Mouse (Mus musculus): Measurements from ENCODE around the gene Srebf1. TPM values are rescaled to one million over a fixed set of nuclear protein-coding genes. Genes with fewer than 3 reads are reported as not detected.

Srebf1 gene
- polyA plus RNA-seq, 1 experiment from 2014 or later: 54.1 TPM

DNA sequence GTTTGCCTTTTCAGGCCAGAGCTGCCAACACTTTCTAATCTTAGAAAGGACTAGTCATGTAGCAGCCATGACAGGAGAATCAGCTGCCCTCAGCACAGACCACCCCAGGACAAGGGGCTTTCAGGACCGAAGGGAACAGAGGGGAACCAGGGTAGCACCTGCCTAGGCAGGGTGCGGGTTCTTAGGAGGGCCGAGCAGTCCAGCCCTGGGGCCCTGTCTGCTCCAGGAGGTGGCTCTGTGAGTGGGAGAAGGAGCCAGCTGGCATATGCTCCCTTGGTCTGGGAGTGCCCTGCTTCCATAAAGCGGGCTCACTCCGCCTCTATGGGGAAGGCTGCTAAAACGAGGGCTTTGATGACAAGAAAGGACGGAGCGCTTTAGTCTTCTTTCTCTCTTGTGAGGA is 10.9 kb upstream of the Srebf1 start:
- no peak overlapping the region for H3K9ac ChIP-seq (replicated peaks)
- no peaks in the 10 kb centered on the region for H3K27me3 ChIP-seq
- H3K4me2 ChIP-seq: no peak overlapping the region
- peaks cover 30% of the 10 kb centered on the region for H3K4me1 ChIP-seq (replicated peaks)
- 67% methylated on average over 8 of the region's 8 CpGs for WGBS
- ATAC-seq (ENCODE audit: insufficient number of reproducible peaks, insufficient read depth, low FRiP score, low TSS enrichment, low read depth): no peak
- peak overlapping the region; percentile 64; the same call in 1 of the 2 replicates for H3K27ac ChIP-seq
- H3K36me3 ChIP-seq: peaks cover 25% of the 10 kb centered on the region; the same call in 1 of the 2 replicates
- no peak overlapping the region for H3K4me3 ChIP-seq (replicated peaks)
- no peaks in the 10 kb centered on the region for H3K9me3 ChIP-seq

GRCm38 (mm10) chr11:60232441-60233058 is 10.2 kb upstream of the Srebf1 start:
- Histone ChIP-seq H3K4me1 (replicated peaks) (peaks cover 30% of the 10 kb centered on the region), H3K9me3 (no peaks in the 10 kb centered on the region), H3K9ac (replicated peaks) (no peak overlapping the region), H3K36me3 (peaks cover 25% of the 10 kb centered on the region; the same call in 1 of the 2 replicates), H3K4me3 (replicated peaks) (no peak overlapping the region), H3K27me3 (no peaks in the 10 kb centered on the region), H3K27ac (peak overlapping the region; percentile 64; the same call in 1 of the 2 replicates), H3K4me2 (no peak overlapping the region)
- 78% methylated on average over 14 of the region's 14 CpGs for WGBS
- ATAC-seq (ENCODE audit: insufficient number of reproducible peaks, insufficient read depth, low FRiP score, low TSS enrichment, low read depth): no peak

DNA sequence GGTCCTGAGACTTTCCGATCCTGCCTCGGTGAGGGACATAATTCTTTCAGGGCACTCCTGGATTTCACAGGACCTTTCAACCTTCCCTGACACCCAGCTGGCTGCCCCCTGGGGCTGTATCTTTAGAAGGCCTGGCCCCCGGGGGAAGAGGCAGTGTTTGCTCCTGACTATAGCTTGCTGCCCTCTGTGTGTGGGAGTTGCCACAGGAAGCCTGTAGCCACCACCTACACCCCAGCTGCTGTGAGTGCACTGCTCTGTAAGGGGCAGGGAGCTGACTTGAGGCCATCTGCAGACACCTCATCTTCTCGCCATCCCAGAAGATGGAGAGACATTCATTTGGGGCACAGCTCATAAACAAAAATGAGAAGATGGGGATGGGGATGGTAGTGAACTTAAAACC is 9.6 kb upstream of the Srebf1 start:
- Histone ChIP-seq H3K4me1 (replicated peaks) (peaks cover 30% of the 10 kb centered on the region), H3K4me2 (no peak overlapping the region), H3K36me3 (peaks cover 20% of the 10 kb centered on the region; the same call in 1 of the 2 replicates), H3K9me3 (no peaks in the 10 kb centered on the region), H3K9ac (replicated peaks) (peak overlapping the region; percentile 23; the same call in 1 of the 2 replicates), H3K27me3 (no peaks in the 10 kb centered on the region), H3K27ac (peak overlapping the region; percentile 45), H3K4me3 (replicated peaks) (no peak overlapping the region)
- ATAC-seq (ENCODE audit: insufficient number of reproducible peaks, insufficient read depth, low FRiP score, low TSS enrichment, low read depth): no peak
- WGBS: 45% methylated on average over 4 of the region's 4 CpGs

- WGBS: 67% methylated on average over 3 of the region's 3 CpGs
These were observed 8.9 kb upstream of the Srebf1 start for GRCm38 (mm10) chr11:60231326-60231725.

DNA sequence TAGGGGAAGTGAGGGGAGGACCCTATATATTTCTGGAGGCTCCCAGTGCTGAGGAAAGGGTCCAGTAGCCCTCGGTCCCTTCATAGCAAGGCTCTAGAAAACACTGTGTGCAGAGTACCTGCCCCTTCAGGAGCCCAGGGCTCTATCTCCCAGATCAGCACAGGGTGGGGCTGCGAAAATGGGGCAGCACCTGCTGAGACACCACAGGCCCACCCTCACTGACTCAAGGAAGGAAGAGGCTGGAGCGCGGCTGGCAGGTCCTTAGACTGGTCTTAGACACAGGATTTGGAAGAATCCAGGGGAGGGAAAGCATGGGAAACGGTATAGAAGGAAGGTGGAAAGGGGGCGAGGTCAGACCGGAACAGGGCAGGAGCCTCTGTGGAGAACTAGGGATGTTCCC is 8.1 kb upstream of the Srebf1 start:
- peaks cover 30% of the 10 kb centered on the region for H3K4me1 ChIP-seq (replicated peaks)
- no peak overlapping the region for H3K4me3 ChIP-seq (replicated peaks)
- WGBS: 82% methylated on average over 7 of the region's 7 CpGs

More at GRCm38 (mm10) chr11:60231326-60231725, 8.9 kb upstream of the Srebf1 start:
- no peak overlapping the region for H3K27ac ChIP-seq
- peaks cover 14% of the 10 kb centered on the region; the same call in 1 of the 2 replicates for H3K36me3 ChIP-seq
- H3K9ac ChIP-seq (replicated peaks): no peak overlapping the region
- peaks cover 30% of the 10 kb centered on the region for H3K4me1 ChIP-seq (replicated peaks)
- no peak overlapping the region for H3K4me3 ChIP-seq (replicated peaks)
- no peak overlapping the region for H3K4me2 ChIP-seq
- H3K9me3 ChIP-seq: no peaks in the 10 kb centered on the region
- ATAC-seq (ENCODE audit: insufficient number of reproducible peaks, insufficient read depth, low FRiP score, low TSS enrichment, low read depth): no peak
- no peaks in the 10 kb centered on the region for H3K27me3 ChIP-seq

GRCm38 (mm10) chr11:60229821-60230220 is 7.4 kb upstream of the Srebf1 start:
- ATAC-seq (ENCODE audit: insufficient number of reproducible peaks, insufficient read depth, low FRiP score, low TSS enrichment, low read depth): no peak
- WGBS: 68% methylated on average over 13 of the region's 13 CpGs
- Histone ChIP-seq H3K9me3 (no peaks in the 10 kb centered on the region), H3K4me2 (no peak overlapping the region), H3K9ac (replicated peaks) (no peak overlapping the region), H3K36me3 (0 out of 2 replicates have a peak, but pooled peaks cover 9% of the 10 kb centered on the region), H3K27me3 (no peaks in the 10 kb centered on the region), H3K4me1 (replicated peaks) (peaks cover 27% of the 10 kb centered on the region), H3K27ac (no peak overlapping the region), H3K4me3 (replicated peaks) (no peak overlapping the region)

More for the DNA sequence above, 8.1 kb upstream of the Srebf1 start:
- Histone ChIP-seq H3K27me3 (no peaks in the 10 kb centered on the region), H3K9ac (replicated peaks) (no peak overlapping the region), H3K27ac (no peak overlapping the region), H3K9me3 (no peaks in the 10 kb centered on the region), H3K4me2 (no peak overlapping the region), H3K36me3 (0 out of 2 replicates have a peak, but pooled peaks cover 12% of the 10 kb centered on the region)
- no peak for ATAC-seq (ENCODE audit: insufficient number of reproducible peaks, insufficient read depth, low FRiP score, low TSS enrichment, low read depth)

GRCm38 (mm10) chr11:60228525-60228924 is 6.1 kb upstream of the Srebf1 start:
- no peak for ATAC-seq (ENCODE audit: insufficient number of reproducible peaks, insufficient read depth, low FRiP score, low TSS enrichment, low read depth)
- WGBS: 49% methylated on average over 3 of the region's 3 CpGs
- H3K4me3 ChIP-seq (replicated peaks): no peak overlapping the region
- H3K4me2 ChIP-seq: no peak overlapping the region
- H3K4me1 ChIP-seq (replicated peaks): peaks cover 26% of the 10 kb centered on the region
- H3K9me3 ChIP-seq: no peaks in the 10 kb centered on the region
- H3K9ac ChIP-seq (replicated peaks): no peak overlapping the region
- 0 out of 2 replicates have a peak, but pooled peaks cover 9% of the 10 kb centered on the region for H3K36me3 ChIP-seq
- no peaks in the 10 kb centered on the region for H3K27me3 ChIP-seq
- no peak overlapping the region for H3K27ac ChIP-seq

- Histone ChIP-seq H3K4me1 (replicated peaks) (peaks cover 23% of the 10 kb centered on the region), H3K4me3 (replicated peaks) (no peak overlapping the region), H3K4me2 (no peak overlapping the region), H3K27me3 (no peaks in the 10 kb centered on the region), H3K27ac (no peak overlapping the region), H3K36me3 (0 out of 2 replicates have a peak, but pooled peaks cover 9% of the 10 kb centered on the region), H3K9ac (replicated peaks) (no peak overlapping the region), H3K9me3 (no peaks in the 10 kb centered on the region)
- no peak for ATAC-seq (ENCODE audit: insufficient number of reproducible peaks, insufficient read depth, low FRiP score, low TSS enrichment, low read depth)
- WGBS: 70% methylated on average over 1 of the region's 1 CpGs
These were observed 3.5 kb upstream of the Srebf1 start for GRCm38 (mm10) chr11:60225874-60226273.

- Histone ChIP-seq H3K27ac (no peak overlapping the region), H3K27me3 (no peaks in the 10 kb centered on the region)
- ATAC-seq (ENCODE audit: insufficient number of reproducible peaks, insufficient read depth, low FRiP score, low TSS enrichment, low read depth): no peak
These were observed 2.3 kb upstream of the Srebf1 start for GRCm38 (mm10) chr11:60224676-60225075.

GRCm38 (mm10) chr11:60222085-60222468 is 304 bp downstream of the Srebf1 start:
- H3K9ac ChIP-seq (replicated peaks): no peak overlapping the region
- peaks cover 34% of the 10 kb centered on the region for H3K4me1 ChIP-seq (replicated peaks)
- peak overlapping the region; percentile 42 for H3K4me3 ChIP-seq (replicated peaks)
- H3K27ac ChIP-seq: no peak overlapping the region
- H3K4me2 ChIP-seq: peak overlapping the region; percentile 69
- H3K36me3 ChIP-seq: peaks cover 18% of the 10 kb centered on the region
- H3K9me3 ChIP-seq: no peaks in the 10 kb centered on the region
- ATAC-seq (ENCODE audit: insufficient number of reproducible peaks, insufficient read depth, low FRiP score, low TSS enrichment, low read depth): no peak
- WGBS: 52% methylated on average over 3 of the region's 3 CpGs
- H3K27me3 ChIP-seq: no peaks in the 10 kb centered on the region

More at GRCm38 (mm10) chr11:60224676-60225075, 2.3 kb upstream of the Srebf1 start:
- H3K36me3 ChIP-seq: 0 out of 2 replicates have a peak, but pooled peaks cover 9% of the 10 kb centered on the region
- peaks cover 21% of the 10 kb centered on the region for H3K4me1 ChIP-seq (replicated peaks)
- no peaks in the 10 kb centered on the region for H3K9me3 ChIP-seq
- no peak overlapping the region for H3K9ac ChIP-seq (replicated peaks)
- no peak overlapping the region for H3K4me2 ChIP-seq
- WGBS: 56% methylated on average over 4 of the region's 4 CpGs
- no peak overlapping the region for H3K4me3 ChIP-seq (replicated peaks)

- Histone ChIP-seq H3K27ac (no peak overlapping the region), H3K36me3 (peaks cover 23% of the 10 kb centered on the region), H3K4me3 (replicated peaks) (no peak overlapping the region), H3K4me1 (replicated peaks) (peaks cover 34% of the 10 kb centered on the region), H3K9ac (replicated peaks) (no peak overlapping the region), H3K9me3 (no peaks in the 10 kb centered on the region), H3K4me2 (no peak overlapping the region), H3K27me3 (no peaks in the 10 kb centered on the region)
- WGBS: 79% methylated on average over 6 of the region's 6 CpGs
- ATAC-seq (ENCODE audit: insufficient number of reproducible peaks, insufficient read depth, low FRiP score, low TSS enrichment, low read depth): no peak
These were observed 956 bp downstream of the Srebf1 start for GRCm38 (mm10) chr11:60221425-60221824.

All from limb, embryonic 12.5 days (tissue).